Mouse (Mus musculus) adrenal gland, adult 2 months (tissue): ENCODE data around the gene Ube3c. TPM values are rescaled to one million over a fixed set of nuclear protein-coding genes. Genes with fewer than 3 reads are reported as not detected.
"Not testable (repeated sequence)": the region's sequence is repeated elsewhere in the genome, so short reads cannot be mapped to it uniquely, and the experiment has no call there.

Experiments
- DNase-seq: peaks from one replicate; pipeline ENCODE4 v3.0.0; 2021
- long read RNA-seq: library from polyadenylated mRNA; stranded (forward); transcript quantifications from one replicate; pipeline ENCODE4 v2.0.0, GENCODE M21; 2021
- polyA plus RNA-seq: library from polyadenylated mRNA; depleted of rRNA; stranded (reverse); fragments of >200 nt; gene quantifications from 2 replicates; pipeline ENCODE4 v1.2.3, GENCODE M21; 2012; rRNA removed
- total RNA-seq, 2 experiments: library from RNA; stranded (reverse); gene quantifications; 2 replicates each; pipeline ENCODE4 v1.2.3; 2021

The Ube3c gene
- total RNA-seq (10 to 100 TPM; 51.3 to 52.2 TPM), polyA plus RNA-seq (7.4 and 9.3 TPM in 2 replicates)
- long read RNA-seq, full-length matches to known transcripts: 36 of 46 reads
- long read RNA-seq, partial matches to known transcripts: 6 of 46 reads
- long read RNA-seq, other reads (novel, unspliced or antisense): 4 of 46 reads

DNA sequence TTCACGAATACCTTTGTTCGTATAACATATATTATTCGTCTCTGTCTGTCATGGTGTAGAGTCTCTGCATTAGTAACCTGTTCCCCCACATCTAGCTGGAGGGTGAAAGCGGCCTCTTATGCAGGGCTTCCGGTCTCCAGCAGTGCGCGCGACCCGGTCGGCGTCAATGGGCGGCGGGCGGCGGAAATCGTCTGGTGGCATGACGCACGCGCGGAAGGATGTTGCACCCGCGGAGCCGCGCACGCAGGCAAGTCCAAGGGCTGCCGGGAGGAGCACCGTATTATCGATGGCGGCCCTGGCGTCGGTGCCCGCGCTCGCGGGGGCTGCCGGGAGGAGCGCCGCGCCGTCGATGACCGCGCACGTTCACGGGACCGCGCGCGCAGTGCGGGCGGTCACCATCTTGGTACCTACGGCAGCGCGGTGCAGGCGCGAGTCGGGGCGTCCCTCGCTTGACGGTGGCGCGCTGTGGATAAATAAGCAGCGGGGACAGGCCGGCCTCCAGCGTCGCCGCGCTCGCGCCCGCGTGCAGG lies at the start of gene Ube3c:
TSS of gene Ube3c (plus strand) at position 395 of the 530 bp plus-strand sequence.
- peak; percentile 99 for DNase-seq

GRCm38 (mm10) chr5:29560111-29560510 lies 8.9 kb upstream of the Ube3c start:
- peak; percentile 42 for DNase-seq

GRCm38 (mm10) chr5:29560667-29561066 lies 8.4 kb upstream of the Ube3c start:
- no peak for DNase-seq

DNA sequence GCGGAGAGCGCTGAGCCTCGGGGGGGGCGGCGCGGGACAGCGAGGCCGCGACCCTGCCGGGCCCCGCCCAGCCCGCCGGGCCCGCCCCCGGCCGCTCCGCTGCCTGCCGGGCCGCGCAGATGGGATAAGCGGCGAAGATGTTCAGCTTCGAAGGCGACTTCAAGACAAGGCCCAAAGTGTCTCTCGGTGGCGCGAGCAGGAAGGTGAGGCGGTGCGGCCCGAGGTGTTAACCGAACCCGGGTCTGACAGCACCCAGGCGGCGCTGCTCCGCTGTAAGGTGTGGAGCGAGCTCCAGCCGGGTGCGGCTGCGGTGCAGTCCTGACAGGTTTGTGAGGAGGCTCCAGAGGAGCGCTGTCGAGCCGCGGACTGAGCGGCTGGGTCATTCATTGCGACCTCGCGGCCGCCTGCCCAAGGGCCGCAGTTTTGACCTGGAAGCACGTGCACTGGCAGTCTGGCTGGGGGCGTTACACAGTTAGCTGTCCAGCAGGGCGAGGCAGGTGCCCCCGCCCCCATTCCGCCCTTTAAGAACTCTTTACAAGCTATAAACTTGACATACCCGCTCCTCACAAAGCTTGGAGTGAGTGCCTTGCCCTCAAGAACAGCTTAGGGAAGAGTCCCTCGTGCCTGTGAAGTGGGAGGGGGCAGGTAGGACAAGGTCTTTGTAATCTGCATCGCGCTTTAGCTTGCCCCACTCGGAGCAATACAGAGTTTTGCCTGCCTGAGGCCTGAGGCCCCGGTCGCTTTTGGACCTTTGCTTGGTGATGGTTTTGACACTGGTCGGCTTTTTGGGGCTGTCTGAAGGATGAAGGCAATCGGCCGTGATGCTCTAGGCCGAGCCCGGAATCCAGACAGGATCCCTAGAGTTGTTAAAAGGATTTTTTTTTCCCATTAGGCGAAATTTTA lies 587 bp downstream of the Ube3c start:
- DNase-seq: no peak

- not testable (repeated sequence) for DNase-seq
Measured at GRCm38 (mm10) chr5:29574286-29574685, 5.2 kb downstream of the Ube3c start.

DNA sequence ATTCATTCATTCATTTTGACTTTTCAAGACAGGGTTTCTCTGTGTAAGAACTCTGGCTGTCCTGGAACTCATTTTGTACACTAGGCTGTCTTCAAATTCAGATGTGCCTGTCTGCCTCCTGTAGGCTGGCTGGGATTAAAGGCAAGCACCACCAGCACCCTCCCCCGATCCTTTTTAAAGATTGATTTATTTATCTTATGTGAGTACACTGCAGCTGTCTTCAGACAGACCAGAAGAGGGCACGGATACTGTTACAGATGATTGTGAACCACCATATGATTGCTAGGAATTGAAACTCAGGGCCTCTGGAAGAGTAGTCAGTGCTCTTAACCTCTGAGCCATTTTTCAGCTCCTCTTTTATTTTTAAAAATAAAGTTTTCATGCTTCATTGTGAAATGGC lies 6.0 kb downstream of the Ube3c start:
- no peak for DNase-seq

DNA sequence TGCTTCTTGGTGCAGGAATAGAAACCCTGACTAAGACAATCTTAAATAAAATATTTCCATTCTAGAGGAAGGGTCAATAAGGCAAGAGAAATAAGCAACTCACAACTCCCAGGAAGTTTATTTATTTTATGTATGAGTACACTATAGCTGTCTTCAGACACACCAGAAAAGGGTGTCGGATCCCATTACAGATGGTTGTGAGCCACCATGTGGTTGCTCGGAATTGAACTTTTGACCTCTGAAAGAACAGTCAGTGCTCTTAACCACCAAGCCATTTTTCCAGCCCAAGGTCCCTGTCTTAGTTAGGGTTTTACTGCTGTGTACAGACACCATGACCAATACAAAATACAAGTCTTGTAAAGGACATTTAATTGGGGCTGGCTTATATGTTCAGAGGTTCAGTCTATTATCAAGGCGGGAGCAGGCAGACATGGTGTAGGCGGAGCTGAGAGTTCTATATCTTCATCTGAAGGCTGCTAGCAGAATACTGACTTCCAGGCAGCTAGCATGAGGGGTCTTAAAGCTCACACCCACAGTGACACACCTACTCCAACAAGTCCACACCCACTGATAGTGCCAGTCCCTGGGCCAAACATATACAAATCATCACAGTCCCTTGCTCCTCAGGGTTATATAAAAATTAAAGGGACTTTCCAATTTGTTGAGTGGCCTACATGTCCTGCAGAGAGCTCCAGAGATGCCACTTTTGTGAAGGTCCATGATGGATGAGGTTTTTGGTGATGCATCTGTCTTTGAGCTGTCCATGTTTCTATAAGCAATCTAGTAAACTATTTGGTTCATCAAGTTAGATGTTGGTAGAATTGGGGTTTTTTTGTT lies 9.0 kb downstream of the Ube3c start:
- DNase-seq: no peak

DNA sequence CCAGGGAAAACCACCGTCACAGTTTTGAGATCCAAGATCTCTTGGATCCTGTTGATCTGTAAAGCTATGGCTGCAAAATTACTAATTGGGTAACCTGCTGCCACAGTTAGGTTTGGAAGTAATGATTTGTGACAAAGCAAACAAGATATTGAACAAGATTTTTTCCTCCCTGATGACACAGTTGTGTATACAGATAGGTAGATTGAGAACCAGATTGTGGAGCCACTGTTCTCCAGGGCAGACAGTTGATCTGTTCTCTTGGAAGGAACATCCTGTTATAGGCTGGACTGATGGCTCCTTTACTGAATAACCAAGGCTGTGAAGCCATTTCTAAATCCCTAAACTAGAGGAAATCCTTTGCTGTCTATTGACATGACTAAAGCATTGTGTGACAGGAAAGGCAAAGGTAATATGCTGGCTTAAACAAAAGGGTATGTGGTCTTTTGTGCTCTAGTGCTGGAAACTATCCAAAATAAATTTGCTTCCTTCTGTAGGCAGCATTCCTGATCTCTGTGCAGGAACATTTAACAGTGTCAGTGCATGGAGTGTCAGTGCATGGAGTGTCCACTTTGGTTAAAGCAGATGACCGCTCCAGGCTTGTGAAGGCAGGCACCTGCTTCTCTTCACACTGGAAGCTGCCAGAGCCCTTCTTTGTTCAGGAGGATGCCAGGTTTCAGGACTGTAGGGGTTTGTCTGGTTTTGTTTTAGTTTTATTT lies 15.0 kb downstream of the Ube3c start:
- DNase-seq: no peak

GRCm38 (mm10) chr5:29592161-29592560 lies 23.1 kb downstream of the Ube3c start:
- DNase-seq: not testable (repeated sequence)

DNA sequence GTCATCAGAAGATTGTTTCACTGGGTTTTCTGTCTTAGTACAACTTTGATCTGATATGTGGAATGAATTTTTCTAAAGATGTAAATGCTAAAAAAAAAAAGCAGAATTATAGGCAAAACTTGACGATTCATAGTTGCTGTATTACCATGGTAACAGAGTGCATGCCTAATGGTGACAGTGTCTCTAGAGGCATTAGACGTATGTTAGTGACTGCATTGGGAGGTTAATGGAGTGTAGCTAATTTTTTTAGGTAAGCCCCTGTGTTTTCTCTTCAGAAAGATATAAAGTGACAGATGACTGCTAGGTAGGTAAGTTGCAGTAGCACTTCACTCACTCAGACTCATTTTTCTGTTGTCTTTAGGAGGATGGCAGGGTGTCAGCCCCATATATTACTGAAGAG lies 37.5 kb downstream of the Ube3c start:
- no peak for DNase-seq

DNA sequence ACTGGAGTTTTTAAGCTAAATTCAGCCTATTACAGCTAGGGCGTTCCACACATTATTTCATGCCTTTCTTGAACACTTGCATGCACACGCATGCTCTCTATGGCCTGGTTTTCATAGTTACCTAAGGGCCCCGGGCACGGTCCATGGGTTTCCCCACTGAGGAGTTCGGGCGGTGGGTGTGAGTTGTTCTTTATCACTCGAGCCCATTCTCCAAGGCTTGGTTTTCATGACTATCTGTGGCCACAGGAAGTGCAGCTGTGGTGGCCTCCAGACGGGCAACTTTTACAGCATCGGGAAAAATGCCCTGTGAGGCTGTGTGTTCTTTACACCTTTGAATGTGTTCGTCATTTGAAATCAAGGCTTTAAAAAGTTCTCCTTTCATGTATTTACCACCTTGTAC lies 56.6 kb downstream of the Ube3c start:
- DNase-seq: no peak

- no peak for DNase-seq
Measured at GRCm38 (mm10) chr5:29629941-29630340, 60.9 kb downstream of the Ube3c start.

- no peak for DNase-seq
Measured at GRCm38 (mm10) chr5:29631711-29632110, 62.7 kb downstream of the Ube3c start.

GRCm38 (mm10) chr5:29636298-29636697 lies 67.3 kb downstream of the Ube3c start:
- no peak for DNase-seq

DNA sequence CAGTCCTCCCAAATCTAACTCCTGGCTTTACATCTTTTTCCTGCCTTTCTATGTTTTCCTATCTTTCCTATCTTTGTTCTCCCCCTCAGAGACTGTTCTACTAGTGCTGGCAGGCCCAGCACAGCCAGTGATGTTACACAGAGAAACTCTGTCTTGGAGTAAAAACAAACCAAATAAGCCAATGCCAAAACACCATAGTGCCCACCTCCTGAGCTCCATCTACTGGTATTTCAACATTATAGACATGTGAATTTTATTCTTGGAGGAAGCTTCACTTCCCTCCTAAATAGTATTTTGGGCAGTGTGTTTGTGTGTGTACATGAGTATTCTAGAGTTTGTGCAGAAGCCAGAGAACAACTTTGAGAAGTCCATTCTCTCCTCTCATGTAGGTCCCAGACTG lies 67.8 kb downstream of the Ube3c start:
- no peak for DNase-seq

- no peak for DNase-seq
Measured at GRCm38 (mm10) chr5:29641124-29641884, 72.3 kb downstream of the Ube3c start.

- no peak for DNase-seq
Measured at GRCm38 (mm10) chr5:29651696-29652095, 82.7 kb downstream of the Ube3c start.

GRCm38 (mm10) chr5:29657590-29658339 lies 88.7 kb downstream of the Ube3c start:
- DNase-seq: no peak

GRCm38 (mm10) chr5:29661246-29661645 lies 92.2 kb downstream of the Ube3c start:
- not testable (repeated sequence) for DNase-seq

DNA sequence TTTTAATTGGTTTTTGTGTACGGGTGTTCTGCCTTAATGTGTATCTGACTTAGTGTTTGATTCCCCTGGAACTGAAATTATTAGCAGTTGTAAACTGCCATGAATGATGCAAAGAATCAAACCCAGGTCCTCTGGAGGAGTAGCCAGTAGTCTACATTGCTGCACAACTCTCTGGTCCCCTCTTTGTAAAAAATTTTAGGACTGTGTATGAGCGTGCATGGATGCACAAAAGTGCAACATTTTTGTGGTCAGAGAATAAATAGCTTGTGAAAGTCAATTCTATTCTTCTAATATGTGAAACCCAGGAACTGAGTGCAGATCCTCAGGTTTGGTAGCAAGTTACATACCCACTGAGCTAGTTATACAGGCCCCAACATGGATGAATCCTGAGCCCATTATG lies 96.3 kb downstream of the Ube3c start:
- no peak for DNase-seq
